Mouse (Mus musculus) myocyte (in vitro differentiated cells): ENCODE results near the gene Hsf2. TPM values are rescaled to one million over a fixed set of nuclear protein-coding genes. Genes with fewer than 3 reads are reported as not detected.

Experiments used
- H3K27me3 ChIP-seq: one replicate; pipeline ENCODE4 v1.6.1; 2011; ENCODE audit not compliant: control insufficient read depth, insufficient read depth, insufficient read length
- H3K36me3 ChIP-seq: one replicate; pipeline ENCODE4 v1.6.1; 2011; ENCODE audit not compliant: control insufficient read depth, insufficient read depth
- H3K4me2 ChIP-seq: one replicate; pipeline ENCODE4 v1.6.1; 2011; ENCODE audit warnings: low read depth, control low read depth
- H3K4me3 ChIP-seq: one replicate; pipeline ENCODE4 v1.5.1; 2011; ENCODE audit warnings: mild to moderate bottlenecking, control low read depth, moderate library complexity
- H3K79me2 ChIP-seq: one replicate; pipeline ENCODE4 v1.6.1; 2011; ENCODE audit not compliant: control insufficient read depth, insufficient read depth
- H3ac ChIP-seq: one replicate; pipeline ENCODE4 v1.6.1; 2011; ENCODE audit not compliant: control insufficient read depth, insufficient read length
- CEBPB ChIP-seq: IDR thresholded peaks from 2 replicates; pipeline ENCODE4 v1.6.1; 2011; ENCODE audit warnings: mild to moderate bottlenecking, moderate library complexity; ENCODE audit not compliant: poor library complexity, insufficient read depth, severe bottlenecking
- E2F4 ChIP-seq: IDR thresholded peaks from one replicate; pipeline ENCODE4 v1.6.1; 2011; ENCODE audit warnings: mild to moderate bottlenecking, control low read depth, moderate library complexity; ENCODE audit not compliant: insufficient read depth
- MAX ChIP-seq: IDR thresholded peaks from one replicate; pipeline ENCODE4 v1.6.1; 2011; ENCODE audit warnings: low read depth, mild to moderate bottlenecking, control low read depth
- MYOD1 ChIP-seq, 3 experiments: IDR thresholded peaks; one replicate each; pipeline ENCODE4 v1.6.1; 2011; ENCODE audit warnings: control low read depth in 2 of 3, low read depth in 2 of 3, mild to moderate bottlenecking in 2 of 3, moderate library complexity in 1 of 3; ENCODE audit not compliant: insufficient read length in 2 of 3, control insufficient read depth in 1 of 3
- MYOG ChIP-seq, 3 experiments: IDR thresholded peaks; one replicate each; pipeline ENCODE4 v1.6.1; 2011; ENCODE audit warnings: control low read depth in 2 of 3, low read depth in 2 of 3, mild to moderate bottlenecking in 2 of 3; ENCODE audit not compliant: insufficient read length in 2 of 3, control insufficient read depth in 1 of 3, insufficient read depth in 1 of 3
- POLR2A ChIP-seq: IDR thresholded peaks from one replicate; pipeline ENCODE4 v1.6.1; 2011; ENCODE audit warnings: low read depth, mild to moderate bottlenecking, control low read depth, moderate library complexity; ENCODE audit not compliant: insufficient read length
- POLR2AphosphoS2 ChIP-seq: IDR thresholded peaks from one replicate; pipeline ENCODE4 v1.6.1; 2011; ENCODE audit warnings: low read depth, control low read depth; ENCODE audit not compliant: insufficient read length
- REST ChIP-seq: IDR thresholded peaks from one replicate; pipeline ENCODE4 v1.6.1; 2011; ENCODE audit warnings: mild to moderate bottlenecking, control low read depth, moderate library complexity; ENCODE audit not compliant: insufficient read depth, insufficient read length
- SRF ChIP-seq: IDR thresholded peaks from one replicate; pipeline ENCODE4 v1.6.1; 2011; ENCODE audit warnings: low read depth; ENCODE audit not compliant: control insufficient read depth, insufficient read length
- TCF12 ChIP-seq: IDR thresholded peaks from one replicate; pipeline ENCODE4 v1.6.1; 2011; ENCODE audit warnings: mild to moderate bottlenecking, control low read depth; ENCODE audit not compliant: poor library complexity, insufficient read depth, severe bottlenecking
- TCF3 ChIP-seq: IDR thresholded peaks from one replicate; pipeline ENCODE4 v1.6.1; 2011; ENCODE audit warnings: low read depth, control low read depth; ENCODE audit not compliant: insufficient read length
- USF1 ChIP-seq: IDR thresholded peaks from one replicate; pipeline ENCODE4 v1.6.1; 2011; ENCODE audit warnings: low read depth, mild to moderate bottlenecking, control low read depth, moderate library complexity
- polyA plus RNA-seq: library from polyadenylated mRNA; unstranded; fragments of >200 nt; fragmentation: generic; extraction: Trizol; gene quantifications from one replicate; pipeline ENCODE4 v1.2.1, GENCODE M21; 2012; ENCODE audit warnings: missing spikeins

The Hsf2 gene
- polyA plus RNA-seq, 1 experiment: 12.7 TPM

- H3K4me2 ChIP-seq: no peak overlapping the region
- H3K36me3 ChIP-seq: no peaks in the 10 kb centered on the region
- TF ChIP-seq USF1 (no peak), TCF12 (no peak), MYOD1 (IDR thresholded peaks at IDR 0.05; ENCODE audit: control insufficient read depth in 1 of 3, insufficient read length in 2 of 3, low read depth in 2 of 3) (no peak), TCF3 (no peak), MAX (no peak), CEBPB (no peak), MYOG (IDR thresholded peaks at IDR 0.05; ENCODE audit: control insufficient read depth in 1 of 3, insufficient read depth in 1 of 3, insufficient read length in 2 of 3, low read depth in 2 of 3) (no peak), SRF (no peak), POLR2A (no peak)
- H3K4me3 ChIP-seq: no peak overlapping the region
- no peaks in the 10 kb centered on the region for H3K79me2 ChIP-seq
- no peaks in the 10 kb centered on the region for H3K27me3 ChIP-seq
- no peak overlapping the region for H3ac ChIP-seq
Observed at GRCm38 (mm10) chr10:57549631-57550030, 63.4 kb downstream of the Hsf2 start.

DNA sequence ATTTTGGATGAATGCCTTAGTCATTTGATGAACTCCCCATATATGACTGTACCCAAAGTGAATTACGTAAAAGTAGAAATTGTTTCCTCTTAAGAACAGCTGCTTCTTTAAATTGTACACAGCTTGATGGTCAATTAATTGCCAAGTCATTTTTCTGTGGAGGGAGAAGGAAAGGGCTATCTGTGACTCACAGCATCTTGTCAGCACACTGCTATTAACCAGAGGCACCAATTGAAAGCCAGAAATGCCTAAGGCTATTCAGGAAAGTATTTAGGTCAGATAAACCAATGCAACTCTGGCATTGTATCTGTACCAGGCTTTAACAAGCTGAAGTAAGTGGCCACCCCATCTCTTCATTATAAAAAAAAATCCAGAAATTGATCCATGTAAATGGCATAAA, 67.5 kb downstream of the Hsf2 start:
- no peaks in the 10 kb centered on the region for H3K79me2 ChIP-seq
- no peak overlapping the region for H3ac ChIP-seq
- no peak overlapping the region for H3K4me3 ChIP-seq
- H3K36me3 ChIP-seq: no peaks in the 10 kb centered on the region
- no peak for TF ChIP-seq TCF3
- no peak for TF ChIP-seq E2F4
- no peak for TF ChIP-seq SRF
- TF ChIP-seq USF1: no peak
- TF ChIP-seq POLR2AphosphoS2: no peak
- TF ChIP-seq MYOG (IDR thresholded peaks at IDR 0.05; ENCODE audit: control insufficient read depth in 1 of 3, insufficient read depth in 1 of 3, insufficient read length in 2 of 3, low read depth in 2 of 3): no peak
- TF ChIP-seq MAX: no peak
- no peak for TF ChIP-seq REST
- no peak for TF ChIP-seq MYOD1 (IDR thresholded peaks at IDR 0.05; ENCODE audit: control insufficient read depth in 1 of 3, insufficient read length in 2 of 3, low read depth in 2 of 3)
- TF ChIP-seq CEBPB: no peak
- no peaks in the 10 kb centered on the region for H3K27me3 ChIP-seq
- no peak overlapping the region for H3K4me2 ChIP-seq

- no peak overlapping the region for H3K4me2 ChIP-seq
- no peak overlapping the region for H3K4me3 ChIP-seq
- no peak overlapping the region for H3ac ChIP-seq
- H3K79me2 ChIP-seq: no peaks in the 10 kb centered on the region
- no peaks in the 10 kb centered on the region for H3K27me3 ChIP-seq
- no peaks in the 10 kb centered on the region for H3K36me3 ChIP-seq
- TF ChIP-seq SRF: no peak
- no peak for TF ChIP-seq CEBPB
- no peak for TF ChIP-seq POLR2AphosphoS2
- TF ChIP-seq MAX: no peak
- no peak for TF ChIP-seq REST
- no peak for TF ChIP-seq MYOD1 (IDR thresholded peaks at IDR 0.05; ENCODE audit: control insufficient read depth in 1 of 3, insufficient read length in 2 of 3, low read depth in 2 of 3)
- no peak for TF ChIP-seq TCF12
- no peak for TF ChIP-seq TCF3
- no peak for TF ChIP-seq E2F4
- no peak for TF ChIP-seq USF1
- TF ChIP-seq POLR2A: no peak
- no peak for TF ChIP-seq MYOG (IDR thresholded peaks at IDR 0.05; ENCODE audit: control insufficient read depth in 1 of 3, insufficient read depth in 1 of 3, insufficient read length in 2 of 3, low read depth in 2 of 3)
Observed at GRCm38 (mm10) chr10:57557597-57557996, 71.4 kb downstream of the Hsf2 start.

Other genes with a start within 250 kb of the Hsf2 start
- 72.9 TPM for gene Serinc1, start 46.1 kb downstream of the Hsf2 start, polyA plus RNA-seq
- gene Pkib, start 145.6 kb downstream of the Hsf2 start, polyA plus RNA-seq: not detected